Mouse (Mus musculus) midbrain, embryonic 15.5 days (tissue): Measurements from ENCODE around the gene Nlrp3. TPM values are rescaled to one million over a fixed set of nuclear protein-coding genes. Genes with fewer than 3 reads are reported as not detected.
"Not testable (repeated sequence)": the region's sequence is repeated elsewhere in the genome, so short reads cannot be mapped to it uniquely, and the experiment has no call there.

Experiments
- ATAC-seq: fragments of 200-750 bp; cut with Nextera tagmentation; replicated peaks from 2 replicates; pipeline ENCODE4 v1.8.0; 2017; ENCODE audit warnings: moderate TSS enrichment
- H3K27ac ChIP-seq: fragments of 300-500 bp; sonication (generic); 2 replicates; pipeline ENCODE4 v1.5.1; 2015; ENCODE audit warnings: mild to moderate bottlenecking, inconsistent platforms
- H3K27me3 ChIP-seq: fragments of 300-500 bp; sonication (generic); replicated peaks from 2 replicates; pipeline ENCODE4 v1.6.1; 2015; ENCODE audit warnings: inconsistent platforms
- H3K36me3 ChIP-seq: fragments of 300-500 bp; sonication (generic); replicated peaks from 2 replicates; pipeline ENCODE4 v1.6.1; 2015; ENCODE audit warnings: inconsistent platforms
- H3K4me1 ChIP-seq: fragments of 300-500 bp; sonication (generic); 2 replicates; pipeline ENCODE4 v1.6.1; 2015; ENCODE audit warnings: inconsistent platforms
- H3K4me2 ChIP-seq: fragments of 300-500 bp; sonication (generic); 2 replicates; pipeline ENCODE4 v1.6.1; 2015; ENCODE audit warnings: inconsistent platforms, mild to moderate bottlenecking, moderate library complexity
- H3K4me3 ChIP-seq: fragments of 300-500 bp; sonication (generic); 2 replicates; pipeline ENCODE4 v1.5.1; 2015; ENCODE audit warnings: mild to moderate bottlenecking, inconsistent platforms
- H3K9ac ChIP-seq: fragments of 300-500 bp; sonication (generic); 2 replicates; pipeline ENCODE4 v1.6.1; 2015; ENCODE audit warnings: mild to moderate bottlenecking, inconsistent platforms
- H3K9me3 ChIP-seq: fragments of 300-500 bp; sonication (generic); 2 replicates; pipeline ENCODE4 v1.6.1; 2016; ENCODE audit warnings: inconsistent platforms
- WGBS: fragments of 180-500 bp; shearing (Covaris S2); methylation state at CpG from one replicate; pipeline ENCODE4 v1.1.7; 2015; ENCODE audit warnings: mixed read lengths; 5-methylcytosine and 5-hydroxymethylcytosine counted together
- polyA plus RNA-seq: library from polyadenylated mRNA; unstranded; fragments of >200 nt; fragmentation: Nextera tagmentation; extraction: Ambion mirVana; gene quantifications from 2 replicates; pipeline ENCODE4 v1.2.1, GENCODE M21; 2015

Nlrp3 gene
- polyA plus RNA-seq, 1 experiment from 2014 or later: not detected

DNA sequence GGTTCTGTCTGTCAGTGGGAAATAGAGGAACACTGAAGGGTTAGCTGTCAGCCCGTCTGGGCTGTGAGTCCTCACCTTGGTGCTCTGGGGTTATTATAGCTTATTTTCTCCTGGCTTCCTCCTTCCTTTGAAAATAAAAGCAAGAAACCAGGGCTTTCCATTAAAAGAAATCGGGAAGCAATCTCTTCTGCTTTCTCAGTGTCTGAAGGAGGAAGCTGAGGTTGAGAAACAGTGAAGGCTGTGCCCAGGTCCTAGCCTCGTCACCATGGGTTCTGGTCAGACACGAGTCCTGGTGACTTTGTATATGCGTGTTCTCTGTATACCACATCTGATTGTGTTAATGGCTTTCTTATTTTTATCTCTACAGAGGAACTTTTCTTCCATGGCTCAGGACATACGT lies 1.1 kb downstream of the Nlrp3 start:
- Histone ChIP-seq H3K27ac (no peak overlapping the region), H3K4me3 (no peak overlapping the region), H3K9ac (no peak overlapping the region), H3K4me2 (no peak overlapping the region), H3K4me1 (0 out of 2 replicates have a peak, but pooled peaks cover 2% of the 10 kb centered on the region), H3K36me3 (no peaks in the 10 kb centered on the region), H3K9me3 (no peaks in the 10 kb centered on the region), H3K27me3 (no peaks in the 10 kb centered on the region)
- ATAC-seq: no peak
- WGBS: 81% methylated on average over 6 of the region's 6 CpGs

DNA sequence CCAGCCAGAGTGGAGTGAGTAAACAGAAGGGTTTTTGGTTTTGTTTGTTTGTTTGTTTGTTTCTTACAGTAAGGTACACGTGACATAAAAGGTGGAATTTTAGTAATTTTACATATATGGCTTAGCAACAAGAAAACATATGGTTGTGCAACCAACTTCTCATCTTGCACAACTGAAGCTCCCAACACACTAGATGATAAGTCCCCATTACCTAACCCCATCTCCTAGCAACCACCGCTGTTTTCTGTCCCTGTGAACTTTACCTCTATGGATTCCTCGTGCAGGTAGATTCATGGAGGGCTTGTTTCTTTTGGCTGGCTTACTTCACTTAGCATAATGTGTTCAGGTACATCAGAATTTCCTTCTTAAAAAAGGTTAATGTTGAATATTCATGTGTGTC lies 2.0 kb downstream of the Nlrp3 start:
- Histone ChIP-seq H3K36me3 (no peaks in the 10 kb centered on the region), H3K27me3 (no peaks in the 10 kb centered on the region), H3K4me1 (0 out of 2 replicates have a peak, but pooled peaks cover under 1% of the 10 kb centered on the region), H3K4me3 (no peak overlapping the region), H3K27ac (no peak overlapping the region), H3K4me2 (no peak overlapping the region), H3K9ac (no peak overlapping the region), H3K9me3 (no peaks in the 10 kb centered on the region)
- WGBS: 89% methylated on average over 3 of the region's 3 CpGs
- no peak for ATAC-seq

DNA sequence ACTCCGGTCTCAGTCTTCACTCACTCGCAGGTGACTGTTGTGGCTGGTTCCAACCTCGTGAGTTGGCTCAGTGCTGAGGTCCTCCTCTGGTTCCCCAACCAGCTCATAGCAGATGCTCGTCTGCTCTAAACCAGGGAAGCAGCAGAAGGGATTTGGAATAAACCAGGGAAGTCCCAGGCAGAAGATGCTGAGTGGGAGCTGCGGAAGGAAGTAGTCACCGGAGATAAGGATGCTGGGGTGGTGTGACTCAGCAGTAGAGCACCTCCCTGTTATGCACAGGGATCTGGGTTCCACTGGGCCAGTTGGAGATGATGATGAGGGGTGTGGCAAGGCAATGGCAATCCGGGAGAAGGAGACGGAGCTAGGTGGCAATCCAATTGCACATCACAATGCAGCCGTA lies 2.6 kb downstream of the Nlrp3 start:
- no peak for ATAC-seq
- 93% methylated on average over 9 of the region's 9 CpGs for WGBS
- H3K27ac ChIP-seq: no peak overlapping the region
- H3K4me2 ChIP-seq: no peak overlapping the region
- H3K27me3 ChIP-seq: no peaks in the 10 kb centered on the region
- no peak overlapping the region for H3K9ac ChIP-seq
- no peak overlapping the region for H3K4me3 ChIP-seq
- no peaks in the 10 kb centered on the region for H3K4me1 ChIP-seq
- no peaks in the 10 kb centered on the region for H3K9me3 ChIP-seq
- H3K36me3 ChIP-seq: no peaks in the 10 kb centered on the region

- no peak overlapping the region for H3K9ac ChIP-seq
- no peaks in the 10 kb centered on the region for H3K9me3 ChIP-seq
- no peaks in the 10 kb centered on the region for H3K4me1 ChIP-seq
- H3K27ac ChIP-seq: no peak overlapping the region
- no peaks in the 10 kb centered on the region for H3K36me3 ChIP-seq
- no peak for ATAC-seq
- no peak overlapping the region for H3K4me3 ChIP-seq
- 93% methylated on average over 11 of the region's 11 CpGs for WGBS
- H3K4me2 ChIP-seq: no peak overlapping the region
- H3K27me3 ChIP-seq: no peaks in the 10 kb centered on the region
Measured at GRCm38 (mm10) chr11:59554127-59554526, 12.8 kb downstream of the Nlrp3 start.

DNA sequence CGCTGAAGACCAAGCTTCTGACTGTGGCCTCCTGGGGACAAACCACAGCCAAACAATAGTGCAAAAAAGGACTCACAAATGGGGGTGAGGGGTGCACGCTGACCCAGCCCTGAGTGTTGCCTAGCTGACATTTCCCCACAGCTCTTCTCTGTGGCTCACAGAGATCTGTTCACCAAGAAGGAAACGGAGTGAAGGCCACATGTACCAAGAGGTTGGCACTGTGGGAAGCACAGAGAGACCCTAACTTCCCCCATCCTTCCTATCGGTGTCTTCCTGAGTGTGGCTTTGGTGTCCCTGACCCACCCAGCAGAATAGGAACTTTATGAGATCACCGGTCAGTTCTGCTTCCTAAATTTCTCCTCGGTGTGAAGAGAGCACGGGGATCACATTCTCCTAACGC lies 13.2 kb downstream of the Nlrp3 start:
- H3K9me3 ChIP-seq: no peaks in the 10 kb centered on the region
- WGBS: 77% methylated on average over 8 of the region's 8 CpGs
- H3K4me2 ChIP-seq: no peak overlapping the region
- no peaks in the 10 kb centered on the region for H3K27me3 ChIP-seq
- ATAC-seq: no peak
- H3K36me3 ChIP-seq: no peaks in the 10 kb centered on the region
- H3K4me1 ChIP-seq: no peaks in the 10 kb centered on the region
- no peak overlapping the region for H3K4me3 ChIP-seq
- H3K9ac ChIP-seq: no peak overlapping the region
- H3K27ac ChIP-seq: no peak overlapping the region

DNA sequence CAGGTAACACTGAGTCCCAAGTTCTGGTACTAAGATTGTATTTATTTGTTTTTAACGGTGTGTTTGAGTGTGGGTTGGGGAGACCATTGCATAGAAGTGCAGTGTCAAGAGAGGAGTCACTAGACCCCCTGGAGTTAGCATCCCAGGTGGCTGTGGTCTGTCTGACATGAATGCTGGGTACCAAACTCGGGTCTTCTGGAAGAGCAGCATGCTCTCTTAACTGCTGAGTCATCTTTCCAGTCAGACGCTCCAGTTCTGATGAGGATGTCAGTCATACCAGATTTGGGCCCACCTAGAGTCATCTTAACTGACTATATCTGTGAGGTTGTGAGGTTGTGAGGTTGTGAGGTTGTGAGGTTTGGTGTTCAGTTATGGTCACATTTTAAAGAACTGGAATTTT lies 19.5 kb downstream of the Nlrp3 start:
- H3K27me3 ChIP-seq: no peaks in the 10 kb centered on the region
- no peak overlapping the region for H3K9ac ChIP-seq
- H3K4me2 ChIP-seq: no peak overlapping the region
- no peak overlapping the region for H3K4me3 ChIP-seq
- H3K27ac ChIP-seq: no peak overlapping the region
- ATAC-seq: no peak
- H3K36me3 ChIP-seq: no peaks in the 10 kb centered on the region
- WGBS: 71% methylated on average over 3 of the region's 3 CpGs
- H3K4me1 ChIP-seq: no peaks in the 10 kb centered on the region
- H3K9me3 ChIP-seq: no peaks in the 10 kb centered on the region

GRCm38 (mm10) chr11:59562336-59562735 lies 21.0 kb downstream of the Nlrp3 start:
- no peaks in the 10 kb centered on the region for H3K9me3 ChIP-seq
- ATAC-seq: no peak
- H3K4me3 ChIP-seq: no peak overlapping the region
- no peaks in the 10 kb centered on the region for H3K4me1 ChIP-seq
- no peaks in the 10 kb centered on the region for H3K27me3 ChIP-seq
- no peak overlapping the region for H3K27ac ChIP-seq
- H3K4me2 ChIP-seq: no peak overlapping the region
- no peaks in the 10 kb centered on the region for H3K36me3 ChIP-seq
- no peak overlapping the region for H3K9ac ChIP-seq
- 90% methylated on average over 4 of the region's 4 CpGs for WGBS

- no peak for ATAC-seq
- H3K27me3 ChIP-seq: no peaks in the 10 kb centered on the region
- no peaks in the 10 kb centered on the region for H3K36me3 ChIP-seq
- H3K4me3 ChIP-seq: no peak overlapping the region
- no peak overlapping the region for H3K9ac ChIP-seq
- H3K27ac ChIP-seq: no peak overlapping the region
- H3K4me1 ChIP-seq: no peaks in the 10 kb centered on the region
- 69% methylated on average over 9 of the region's 9 CpGs for WGBS
- no peak overlapping the region for H3K4me2 ChIP-seq
- H3K9me3 ChIP-seq: no peaks in the 10 kb centered on the region
Measured at GRCm38 (mm10) chr11:59562837-59563236, 21.5 kb downstream of the Nlrp3 start.

DNA sequence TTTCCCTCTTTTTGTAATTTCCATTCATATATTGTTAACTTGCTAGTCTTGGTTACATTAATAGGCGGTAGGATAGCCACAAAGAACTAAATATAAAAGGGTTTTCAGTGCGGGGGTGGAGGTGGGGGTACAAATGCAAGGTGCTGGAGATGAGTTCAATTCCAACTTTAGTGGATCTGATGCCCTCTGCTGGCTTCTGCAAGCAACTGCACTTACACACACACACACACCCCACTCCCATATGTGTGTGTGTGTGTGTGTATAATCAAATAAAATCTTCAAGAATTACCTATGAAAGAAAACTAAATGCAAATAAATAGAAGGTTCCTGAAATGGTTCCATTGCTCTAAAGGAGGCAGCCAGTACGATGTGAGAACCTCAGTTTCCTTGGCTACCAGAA lies 27.9 kb downstream of the Nlrp3 start:
- H3K4me1 ChIP-seq: no peaks in the 10 kb centered on the region
- no peak overlapping the region for H3K4me2 ChIP-seq
- 63% methylated on average over 3 of the region's 3 CpGs for WGBS
- no peaks in the 10 kb centered on the region for H3K36me3 ChIP-seq
- H3K4me3 ChIP-seq: no peak overlapping the region
- no peak overlapping the region for H3K9ac ChIP-seq
- H3K27ac ChIP-seq: no peak overlapping the region
- H3K9me3 ChIP-seq: no peaks in the 10 kb centered on the region
- ATAC-seq: no peak
- no peaks in the 10 kb centered on the region for H3K27me3 ChIP-seq

GRCm38 (mm10) chr11:59575726-59576125 lies 34.4 kb downstream of the Nlrp3 start:
- Histone ChIP-seq H3K27me3 (no peaks in the 10 kb centered on the region), H3K36me3 (no peaks in the 10 kb centered on the region), H3K27ac (no peak overlapping the region), H3K4me2 (no peak overlapping the region), H3K9ac (no peak overlapping the region), H3K9me3 (no peaks in the 10 kb centered on the region), H3K4me1 (no peaks in the 10 kb centered on the region), H3K4me3 (no peak overlapping the region)
- ATAC-seq: no peak
- WGBS: 68% methylated on average over 9 of the region's 9 CpGs

GRCm38 (mm10) chr11:59576135-59576534 lies 34.8 kb downstream of the Nlrp3 start, which contains the start of gene Olfr222:
Gene Olfr222 (minus strand): TSS chr11:59576235.
- not testable (repeated sequence) for ATAC-seq, H3K36me3 ChIP-seq, H3K4me3 ChIP-seq, H3K9me3 ChIP-seq, H3K4me2 ChIP-seq, H3K9ac ChIP-seq, H3K27me3 ChIP-seq, H3K4me1 ChIP-seq, H3K27ac ChIP-seq

DNA sequence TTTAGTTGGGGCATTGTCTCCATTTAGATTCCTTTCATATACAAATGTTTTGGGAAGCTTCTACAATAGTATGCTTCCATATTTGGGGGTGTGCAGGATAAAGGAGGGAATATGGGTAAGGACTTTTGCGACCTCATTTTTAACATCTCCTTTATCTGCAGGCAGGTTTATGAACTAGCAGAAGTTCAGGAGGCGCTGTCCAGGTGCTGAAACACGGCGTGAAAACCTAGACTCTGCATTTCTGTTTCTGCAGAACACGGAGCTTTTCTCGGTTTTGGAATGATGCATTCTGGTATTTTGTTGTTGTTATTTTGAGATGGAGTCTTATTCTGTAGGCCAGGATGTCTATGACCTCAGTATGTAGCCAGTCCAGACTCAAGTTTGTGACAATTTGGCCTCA lies 43.2 kb downstream of the Nlrp3 start:
- no peak for ATAC-seq

GRCm38 (mm10) chr11:59589496-59589895 lies 48.1 kb downstream of the Nlrp3 start:
- no peaks in the 10 kb centered on the region for H3K27me3 ChIP-seq
- ATAC-seq: no peak
- H3K4me2 ChIP-seq: no peak overlapping the region
- no peak overlapping the region for H3K27ac ChIP-seq
- no peak overlapping the region for H3K9ac ChIP-seq
- no peaks in the 10 kb centered on the region for H3K4me1 ChIP-seq
- no peaks in the 10 kb centered on the region for H3K9me3 ChIP-seq
- H3K4me3 ChIP-seq: no peak overlapping the region
- 85% methylated on average over 8 of the region's 8 CpGs for WGBS
- no peaks in the 10 kb centered on the region for H3K36me3 ChIP-seq

More for the DNA sequence above, 43.2 kb downstream of the Nlrp3 start:
- Histone ChIP-seq H3K4me1 (no peaks in the 10 kb centered on the region), H3K27ac (no peak overlapping the region), H3K9me3 (no peaks in the 10 kb centered on the region), H3K9ac (no peak overlapping the region), H3K4me3 (no peak overlapping the region), H3K4me2 (no peak overlapping the region), H3K36me3 (no peaks in the 10 kb centered on the region), H3K27me3 (no peaks in the 10 kb centered on the region)
- 33% methylated on average over 6 of the region's 6 CpGs for WGBS

- Histone ChIP-seq H3K4me1 (no peaks in the 10 kb centered on the region), H3K9ac (no peak within 1 kb of the TSS), H3K9me3 (no peaks in the 10 kb centered on the region), H3K27me3 (no peaks in the 10 kb centered on the region), H3K36me3 (no peaks in the 10 kb centered on the region), H3K4me3 (no peak within 1 kb of the TSS), H3K27ac (no peak within 1 kb of the TSS), H3K4me2 (no peak within 1 kb of the TSS)
- no peak for ATAC-seq
- WGBS: 84% methylated on average over 6 of the region's 6 CpGs
Measured at GRCm38 (mm10) chr11:59593189-59593588, 51.8 kb downstream of the Nlrp3 start, which contains the start of gene Olfr223. Gene Olfr223 (minus strand): TSS chr11:59593289.
